Mouse (Mus musculus) midbrain, embryonic 16.5 days (tissue): Measurements from ENCODE around the gene Phactr1. TPM values are rescaled to one million over a fixed set of nuclear protein-coding genes. Genes with fewer than 3 reads are reported as not detected.

ENCODE experiments used
- ATAC-seq: fragments of 200-750 bp; cut with Nextera tagmentation; 2 replicates; pipeline ENCODE4 v1.8.0; 2017; ENCODE audit warnings: moderate TSS enrichment
- H3K27ac ChIP-seq: fragments of 300-500 bp; sonication (generic); 2 replicates; pipeline ENCODE4 v1.5.1; 2014; ENCODE audit warnings: mild to moderate bottlenecking, low read length, mixed read lengths
- H3K27me3 ChIP-seq: fragments of 300-500 bp; sonication (generic); 2 replicates; pipeline ENCODE4 v1.6.1; 2014; ENCODE audit warnings: low read depth, low read length, mixed read lengths; ENCODE audit not compliant: control insufficient read depth, insufficient read depth
- H3K36me3 ChIP-seq: fragments of 300-500 bp; sonication (generic); 2 replicates; pipeline ENCODE4 v1.6.1; 2014; ENCODE audit warnings: mild to moderate bottlenecking, low read length, moderate library complexity, mixed read lengths; ENCODE audit not compliant: control insufficient read depth, insufficient read depth
- H3K4me1 ChIP-seq: fragments of 300-500 bp; sonication (generic); 2 replicates; pipeline ENCODE4 v1.6.1; 2014; ENCODE audit warnings: mild to moderate bottlenecking, low read length, mixed read lengths; ENCODE audit not compliant: control insufficient read depth, insufficient read depth
- H3K4me2 ChIP-seq: fragments of 300-500 bp; sonication (generic); 2 replicates; pipeline ENCODE4 v1.6.1; 2014; ENCODE audit warnings: mild to moderate bottlenecking, low read length, mixed read lengths
- H3K4me3 ChIP-seq: fragments of 300-500 bp; sonication (generic); 2 replicates; pipeline ENCODE4 v1.5.1; 2014; ENCODE audit warnings: low read depth, mild to moderate bottlenecking, low read length, moderate library complexity, mixed read lengths
- H3K9ac ChIP-seq: fragments of 300-500 bp; sonication (generic); 2 replicates; pipeline ENCODE4 v1.6.1; 2014; ENCODE audit warnings: low read depth, low read length, mixed read lengths
- H3K9me3 ChIP-seq: fragments of 300-500 bp; sonication (generic); replicated peaks from 2 replicates; pipeline ENCODE4 v1.6.1; 2014; ENCODE audit warnings: mild to moderate bottlenecking, low read length, mixed read lengths; ENCODE audit not compliant: control insufficient read depth, poor library complexity, severe bottlenecking
- WGBS: fragments of 180-500 bp; shearing (Covaris S2); extraction: QIAGEN DNeasy Blood & Tissue Kit; methylation state at CpG from one replicate; pipeline ENCODE4 v1.1.7; 2014; 5-methylcytosine and 5-hydroxymethylcytosine counted together
- polyA plus RNA-seq: library from polyadenylated mRNA; unstranded; fragments of >200 nt; fragmentation: Nextera tagmentation; extraction: Ambion mirVana; gene quantifications from 2 replicates; pipeline ENCODE4 v1.2.1, GENCODE M21; 2015

Phactr1 gene
- polyA plus RNA-seq, 1 experiment from 2014 or later, result 62.5 TPM

DNA sequence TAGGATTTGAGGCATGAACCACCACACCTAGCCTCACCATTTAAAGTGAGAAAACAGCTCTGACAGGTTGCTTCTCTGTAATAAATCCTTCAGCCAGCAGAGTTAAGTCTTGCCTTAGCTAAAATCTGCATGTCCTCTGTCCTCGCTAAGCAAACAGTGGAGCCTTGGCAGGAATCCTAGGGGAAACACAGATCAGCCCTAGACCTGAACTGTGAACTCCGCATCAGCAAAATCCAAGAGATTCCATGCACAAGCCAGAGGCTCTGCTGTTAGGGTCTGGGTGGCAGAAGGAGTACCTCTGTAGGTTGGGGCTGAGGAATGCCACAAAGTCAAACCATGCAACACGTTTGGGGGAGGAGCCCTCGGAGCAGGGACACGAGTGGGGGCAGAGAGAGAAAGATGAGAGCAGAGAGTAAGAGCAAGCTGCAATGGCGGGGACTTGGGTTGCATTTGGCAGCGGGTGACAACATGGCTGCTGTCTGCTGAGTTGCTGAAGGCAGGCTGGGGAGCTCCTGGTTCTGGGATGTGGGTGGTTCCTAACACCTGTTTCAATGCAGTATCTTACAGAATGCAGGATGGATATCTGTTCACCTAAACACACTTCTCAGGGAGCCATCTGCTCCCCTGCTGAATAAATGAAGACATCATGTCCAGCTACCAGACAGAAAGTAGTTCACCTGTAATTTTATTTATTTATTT, 464.4 kb downstream of the Phactr1 start:
- Histone ChIP-seq H3K4me3 (no peak overlapping the region), H3K27ac (no peak overlapping the region), H3K36me3 (peaks cover 3% of the 10 kb centered on the region; the same call in 1 of the 2 replicates), H3K9me3 (no peaks in the 10 kb centered on the region), H3K4me1 (no peaks in the 10 kb centered on the region), H3K4me2 (no peak overlapping the region), H3K27me3 (no peaks in the 10 kb centered on the region), H3K9ac (no peak overlapping the region)
- WGBS, result 77% methylated on average over 7 of the region's 7 CpGs
- no peak for ATAC-seq

DNA sequence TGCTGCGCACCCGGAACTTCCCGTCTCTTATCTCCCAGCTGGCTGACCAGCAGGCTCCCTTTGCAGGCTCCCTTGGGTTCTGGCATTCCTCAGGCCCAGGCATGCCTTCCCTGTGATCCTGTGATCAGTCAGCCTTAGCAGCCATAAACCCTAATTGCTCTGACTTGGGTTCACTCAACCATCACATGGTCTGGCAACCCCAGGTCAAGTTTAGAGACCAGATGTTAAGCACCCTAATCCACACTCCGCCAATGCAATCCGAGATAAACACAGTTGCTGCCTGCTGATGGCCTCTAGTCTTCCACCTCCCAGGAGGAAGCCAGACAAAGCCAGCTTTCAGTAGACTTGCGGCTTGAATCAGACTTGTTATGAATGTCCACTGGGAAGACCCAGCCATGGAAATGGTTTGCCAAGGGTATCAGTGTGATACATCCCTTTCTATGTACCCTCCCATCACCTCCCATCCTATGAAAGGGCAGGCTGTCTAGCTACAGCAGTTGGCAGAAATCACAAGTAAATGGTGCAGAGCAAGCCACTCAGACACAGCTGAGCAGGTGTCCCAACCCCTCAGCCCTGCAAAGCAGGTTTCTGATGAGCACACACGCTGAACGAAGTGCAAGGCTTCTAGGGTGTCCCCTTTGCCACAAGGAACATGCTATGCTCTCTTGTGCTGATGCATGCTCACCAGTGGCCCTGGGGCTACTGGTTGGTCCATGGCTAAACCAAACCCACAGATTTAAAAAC, 466.3 kb downstream of the Phactr1 start:
- WGBS, result 69% methylated on average over 8 of the region's 8 CpGs
- H3K4me3 ChIP-seq, result no peak overlapping the region
- no peaks in the 10 kb centered on the region for H3K9me3 ChIP-seq
- no peak for ATAC-seq
- no peaks in the 10 kb centered on the region for H3K4me1 ChIP-seq
- no peaks in the 10 kb centered on the region for H3K27me3 ChIP-seq
- H3K36me3 ChIP-seq, result peaks cover 9% of the 10 kb centered on the region; the same call in 1 of the 2 replicates
- no peak overlapping the region for H3K9ac ChIP-seq
- no peak overlapping the region for H3K4me2 ChIP-seq
- H3K27ac ChIP-seq, result no peak overlapping the region

DNA sequence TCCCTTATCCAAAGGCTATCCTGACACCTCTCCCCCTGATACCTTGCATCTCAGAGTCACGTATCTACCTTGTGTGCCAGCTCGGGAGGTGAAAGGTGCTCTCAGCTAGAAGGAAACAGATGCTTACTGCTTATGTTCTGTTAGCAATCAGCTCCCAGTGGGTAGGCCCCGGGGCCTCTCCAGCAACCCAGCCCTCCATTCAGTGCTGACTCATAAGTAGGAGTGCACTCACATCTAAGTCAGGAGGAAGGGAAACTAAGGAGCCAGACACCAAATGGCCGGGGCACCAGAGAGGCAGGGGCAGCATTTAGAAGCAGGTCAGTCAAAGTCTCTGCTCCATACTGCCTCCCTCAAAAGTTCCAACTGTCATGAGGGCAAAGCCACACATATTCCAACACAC, 468.3 kb downstream of the Phactr1 start:
- H3K27me3 ChIP-seq, result no peaks in the 10 kb centered on the region
- 83% methylated on average over 4 of the region's 4 CpGs for WGBS
- H3K9ac ChIP-seq, result no peak overlapping the region
- no peak for ATAC-seq
- no peak overlapping the region for H3K4me3 ChIP-seq
- no peak overlapping the region for H3K27ac ChIP-seq
- H3K9me3 ChIP-seq, result no peaks in the 10 kb centered on the region
- no peak overlapping the region for H3K4me2 ChIP-seq
- H3K36me3 ChIP-seq, result peaks cover 18% of the 10 kb centered on the region
- H3K4me1 ChIP-seq, result no peaks in the 10 kb centered on the region

DNA sequence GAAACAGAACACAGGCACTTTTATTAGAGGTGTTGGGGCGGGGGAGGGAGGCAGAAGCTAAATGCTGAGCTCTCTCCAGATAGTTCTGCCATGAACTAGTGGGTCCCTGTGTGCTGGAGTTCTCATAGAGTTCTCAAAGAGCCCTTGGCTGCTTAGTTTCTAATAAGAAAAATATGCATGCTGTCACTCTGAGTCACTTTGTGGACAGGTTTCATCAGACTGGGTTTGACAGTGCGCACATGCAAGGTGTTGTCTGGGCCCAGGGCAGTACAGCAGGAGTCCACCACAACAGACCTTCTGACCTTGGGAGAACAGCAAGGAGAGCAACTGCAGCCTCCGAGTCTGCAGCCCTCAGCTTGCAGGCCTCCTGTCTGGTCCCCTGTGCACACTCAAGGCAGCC, 469.2 kb downstream of the Phactr1 start:
- Histone ChIP-seq H3K9me3 (no peaks in the 10 kb centered on the region), H3K4me3 (no peak overlapping the region)
- 93% methylated on average over 3 of the region's 3 CpGs for WGBS

DNA sequence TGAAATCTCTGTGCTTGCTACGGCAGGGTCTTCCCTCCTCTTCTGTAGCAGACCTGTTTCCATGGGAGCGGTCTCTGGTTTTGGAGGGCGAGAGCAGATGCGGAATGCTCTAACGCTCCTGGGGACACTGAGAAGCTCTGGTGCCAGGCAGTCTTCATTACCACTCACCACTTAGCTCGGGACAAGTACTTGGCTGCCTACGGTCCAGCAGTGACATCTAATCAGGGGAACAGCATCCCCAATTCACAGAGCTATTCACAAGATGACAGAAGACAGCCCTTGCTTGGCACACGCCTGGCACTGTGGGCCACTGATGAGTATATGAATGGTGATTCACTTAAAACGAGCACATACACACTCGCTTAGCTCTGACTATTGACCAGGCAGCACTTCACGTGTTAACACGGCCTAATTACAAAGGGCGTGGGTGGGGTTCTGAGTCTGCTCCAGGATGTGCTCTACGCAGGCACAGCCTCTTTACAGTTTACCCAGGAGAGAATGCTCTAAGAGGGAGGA, 471.6 kb downstream of the Phactr1 start:
- no peak overlapping the region for H3K4me3 ChIP-seq
- no peaks in the 10 kb centered on the region for H3K9me3 ChIP-seq
- peaks cover 23% of the 10 kb centered on the region for H3K36me3 ChIP-seq
- no peaks in the 10 kb centered on the region for H3K4me1 ChIP-seq
- no peak for ATAC-seq
- no peak overlapping the region for H3K27ac ChIP-seq
- no peak overlapping the region for H3K9ac ChIP-seq
- no peak overlapping the region for H3K4me2 ChIP-seq
- 90% methylated on average over 14 of the region's 14 CpGs for WGBS
- no peaks in the 10 kb centered on the region for H3K27me3 ChIP-seq

More for the DNA sequence above, 469.2 kb downstream of the Phactr1 start:
- H3K27me3 ChIP-seq, result no peaks in the 10 kb centered on the region
- H3K9ac ChIP-seq, result no peak overlapping the region
- no peaks in the 10 kb centered on the region for H3K4me1 ChIP-seq
- H3K36me3 ChIP-seq, result peaks cover 21% of the 10 kb centered on the region
- no peak overlapping the region for H3K27ac ChIP-seq
- H3K4me2 ChIP-seq, result no peak overlapping the region
- ATAC-seq, result no peak

DNA sequence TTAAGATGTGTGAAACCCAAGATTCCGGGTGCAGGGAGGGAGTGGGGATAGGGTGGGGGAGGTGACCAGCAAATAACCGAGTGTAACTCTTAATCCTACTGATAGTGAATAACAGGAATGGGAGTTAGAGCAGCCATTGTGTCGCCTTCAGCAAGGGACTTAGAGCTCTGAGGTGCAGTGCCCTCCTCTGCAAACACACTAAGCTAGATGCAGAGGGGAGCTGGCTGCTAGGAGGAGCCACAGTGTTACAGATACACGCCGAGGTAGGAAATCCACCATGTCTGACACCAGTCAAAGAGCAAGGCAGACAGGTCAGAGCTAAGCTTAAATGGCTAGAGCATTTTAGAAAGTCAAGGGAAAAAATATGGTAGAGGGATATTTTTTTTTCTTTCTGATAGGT, 476.9 kb downstream of the Phactr1 start:
- ATAC-seq, result no peak
- H3K36me3 ChIP-seq, result peaks cover 13% of the 10 kb centered on the region
- no peaks in the 10 kb centered on the region for H3K27me3 ChIP-seq
- no peak overlapping the region for H3K27ac ChIP-seq
- H3K9ac ChIP-seq, result no peak overlapping the region
- H3K4me3 ChIP-seq, result no peak overlapping the region
- H3K4me1 ChIP-seq, result no peaks in the 10 kb centered on the region; the same call in 1 of the 2 replicates
- no peak overlapping the region for H3K4me2 ChIP-seq
- no peaks in the 10 kb centered on the region for H3K9me3 ChIP-seq
- WGBS, result 27% methylated on average over 5 of the region's 5 CpGs

DNA sequence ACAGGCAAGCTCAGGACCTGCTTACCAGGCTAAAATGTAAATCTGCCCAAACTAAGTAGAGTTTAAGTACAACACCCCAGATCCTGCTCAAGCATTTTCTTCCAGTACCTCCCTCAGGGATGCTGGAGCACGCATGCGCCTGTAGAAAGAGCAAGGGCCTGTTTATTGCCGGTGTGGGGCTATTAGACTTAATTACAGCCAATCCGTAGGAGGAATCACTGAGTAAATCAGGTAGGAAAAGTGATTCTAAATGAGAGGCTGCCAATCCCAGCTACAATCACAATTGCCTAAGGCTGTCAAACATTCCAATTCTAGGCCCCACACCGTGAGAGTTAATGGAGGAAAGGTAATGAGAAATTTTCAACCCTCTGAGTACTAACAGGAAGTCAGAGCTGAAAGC, 477.9 kb downstream of the Phactr1 start:
- no peaks in the 10 kb centered on the region; the same call in 1 of the 2 replicates for H3K4me1 ChIP-seq
- WGBS, result 69% methylated on average over 5 of the region's 5 CpGs
- H3K36me3 ChIP-seq, result peaks cover 8% of the 10 kb centered on the region; the same call in 1 of the 2 replicates
- H3K9me3 ChIP-seq, result no peaks in the 10 kb centered on the region
- no peaks in the 10 kb centered on the region for H3K27me3 ChIP-seq
- no peak overlapping the region for H3K4me2 ChIP-seq
- no peak overlapping the region for H3K4me3 ChIP-seq
- no peak for ATAC-seq
- no peak overlapping the region for H3K27ac ChIP-seq
- no peak overlapping the region for H3K9ac ChIP-seq

DNA sequence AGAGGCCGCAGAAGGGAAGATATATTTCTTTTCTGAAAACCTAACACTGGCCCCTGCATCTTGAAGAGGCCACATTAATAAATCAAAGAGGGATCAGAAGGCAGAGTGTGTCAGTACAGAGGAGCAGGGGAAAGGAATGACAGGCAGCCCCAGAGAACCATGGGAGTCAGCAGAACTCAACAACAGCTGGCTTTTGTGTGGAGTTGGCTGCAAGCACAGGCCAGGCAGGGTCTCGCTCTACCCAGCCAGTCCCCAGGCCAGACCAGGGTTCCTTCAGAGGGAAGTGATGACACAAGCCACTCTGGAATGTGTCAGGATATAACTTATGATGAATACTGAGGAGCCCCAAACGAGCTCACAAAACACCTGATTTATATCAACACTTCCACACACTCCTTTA, 479.0 kb downstream of the Phactr1 start:
- H3K36me3 ChIP-seq, result peaks cover 5% of the 10 kb centered on the region; the same call in 1 of the 2 replicates
- H3K27ac ChIP-seq, result no peak overlapping the region
- H3K4me2 ChIP-seq, result no peak overlapping the region
- no peak for ATAC-seq
- H3K9me3 ChIP-seq, result no peaks in the 10 kb centered on the region
- WGBS, result 85% methylated on average over 3 of the region's 3 CpGs
- no peaks in the 10 kb centered on the region for H3K27me3 ChIP-seq
- no peaks in the 10 kb centered on the region; the same call in 1 of the 2 replicates for H3K4me1 ChIP-seq
- no peak overlapping the region for H3K9ac ChIP-seq
- no peak overlapping the region for H3K4me3 ChIP-seq

DNA sequence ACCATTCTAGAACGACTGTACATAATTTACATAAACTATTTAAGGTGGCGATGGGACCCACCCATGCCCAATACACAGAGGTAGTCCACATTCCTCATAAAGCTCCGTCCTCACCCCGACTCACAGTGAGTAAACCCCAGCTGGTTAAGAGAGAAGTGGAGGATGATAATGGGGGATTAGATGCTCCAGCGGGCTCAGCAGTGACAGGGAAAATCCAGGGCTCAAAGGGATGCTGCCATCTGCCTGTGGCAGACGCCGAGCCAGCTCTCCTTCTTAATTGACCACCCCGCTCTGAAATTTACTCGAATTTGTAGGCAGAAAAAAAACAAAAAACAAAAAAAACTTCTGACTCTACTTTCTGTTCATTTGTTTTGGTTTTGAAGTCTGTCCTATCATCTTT, 487.3 kb downstream of the Phactr1 start:
- H3K4me2 ChIP-seq, result no peak overlapping the region
- ATAC-seq, result no peak
- WGBS, result 53% methylated on average over 9 of the region's 9 CpGs

More for the DNA sequence above, 487.3 kb downstream of the Phactr1 start:
- Histone ChIP-seq H3K9me3 (no peaks in the 10 kb centered on the region), H3K36me3 (no peaks in the 10 kb centered on the region), H3K27me3 (no peaks in the 10 kb centered on the region), H3K27ac (no peak overlapping the region), H3K4me1 (peaks cover 6% of the 10 kb centered on the region; the same call in 1 of the 2 replicates), H3K4me3 (no peak overlapping the region), H3K9ac (no peak overlapping the region)
